Mouse (Mus musculus) heart, adult 10 weeks (tissue): ENCODE results near the gene 4833423E24Rik. TPM values are rescaled to one million over a fixed set of nuclear protein-coding genes. Genes with fewer than 3 reads are reported as not detected.

Source experiments
- polyA plus RNA-seq: library from polyadenylated mRNA; stranded (reverse); fragments of 350-450 nt; fragmentation: Illumina TruSeq; extraction: RNeasy Lipid Tissue Mini Kit (QIAGEN cat#74804); gene quantifications from one replicate; pipeline ENCODE4 v1.2.3, GENCODE M21; 2014; ENCODE audit warnings: low read depth, low replicate concordance

4833423E24Rik gene
- polyA plus RNA-seq = not detected

DNA sequence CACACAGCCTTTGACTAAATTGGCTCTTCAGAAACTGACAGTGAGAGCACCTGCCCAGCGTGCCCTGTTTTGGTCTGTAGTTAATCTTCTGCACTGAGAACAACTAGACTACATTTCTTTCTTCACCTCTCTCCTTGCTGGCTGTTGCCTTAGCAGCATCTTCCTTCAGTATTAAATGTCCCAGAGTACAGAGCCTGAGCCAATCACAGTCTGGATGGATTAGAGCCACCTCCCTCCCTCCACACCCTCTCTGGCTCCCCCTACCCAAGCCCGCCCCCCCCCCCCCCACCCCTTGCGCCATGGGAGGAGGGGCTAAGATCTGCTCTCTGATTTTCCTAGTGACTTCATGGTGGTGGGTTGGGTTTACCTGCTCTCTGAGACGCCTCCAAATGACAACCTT lies at the start of gene 4833423E24Rik:
Gene 4833423E24Rik (minus strand): TSS at position 146 of the 400 bp plus-strand sequence.

DNA sequence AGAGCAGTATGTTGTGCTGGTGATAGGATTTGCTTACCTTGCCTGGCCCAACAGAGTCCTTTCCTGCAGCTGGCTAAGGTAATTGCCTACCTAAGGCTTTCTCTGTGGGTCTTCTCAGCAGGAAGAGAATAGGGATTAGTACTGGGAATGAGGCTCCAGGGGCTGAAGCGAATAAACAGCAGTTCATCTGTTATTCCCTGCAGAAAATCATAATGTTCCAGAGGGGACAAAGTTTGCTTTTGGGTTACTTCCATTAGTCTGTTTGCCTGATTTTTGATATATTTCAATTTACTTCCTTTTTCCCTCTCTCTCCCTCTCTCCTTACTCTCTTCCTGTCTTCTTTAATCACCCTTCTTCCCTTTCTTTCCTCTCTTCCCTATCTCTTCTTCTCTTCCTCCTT lies 75.3 kb downstream of the 4833423E24Rik start, which contains the start of gene Olfr995:
Gene Olfr995 (minus strand): TSS at position 101 of the 400 bp plus-strand sequence.

DNA sequence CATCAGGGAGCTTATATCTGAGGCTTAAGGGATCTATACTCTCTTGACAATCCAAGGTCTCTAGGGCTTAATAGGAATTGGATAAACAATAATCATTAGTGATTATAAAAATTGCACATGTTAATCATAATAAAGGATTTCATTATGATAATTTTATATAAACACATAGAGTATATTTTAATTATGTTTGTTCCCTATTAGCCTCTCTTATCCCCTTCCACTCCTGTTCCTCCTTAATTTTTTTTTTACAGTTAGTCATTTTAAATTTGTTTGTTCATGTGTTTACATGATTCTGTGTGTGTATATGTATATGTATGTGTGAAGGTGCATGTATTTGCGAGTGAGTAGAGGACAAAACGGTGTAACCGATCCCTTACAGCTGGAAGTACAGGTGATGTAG lies 82.5 kb downstream of the 4833423E24Rik start, which contains the start of gene Olfr994:
Gene Olfr994 (minus strand): TSS at position 101 of the 400 bp plus-strand sequence.

Other genes starting within 250 kb of the 4833423E24Rik start
- gene Olfr987, start 179.7 kb downstream of the 4833423E24Rik start, polyA plus RNA-seq = not detected
- gene Olfr988, start 155.8 kb downstream of the 4833423E24Rik start, polyA plus RNA-seq = not detected
- not detected for gene Olfr992, start 109.6 kb downstream of the 4833423E24Rik start, polyA plus RNA-seq
- gene Olfr993, start 104.1 kb downstream of the 4833423E24Rik start, polyA plus RNA-seq = not detected
- gene Olfr994, start 82.6 kb downstream of the 4833423E24Rik start, polyA plus RNA-seq = not detected
- gene Olfr995, start 75.4 kb downstream of the 4833423E24Rik start, polyA plus RNA-seq = not detected
- gene Olfr996, start 60.2 kb upstream of the 4833423E24Rik start, polyA plus RNA-seq = not detected
- not detected for gene Olfr998, start 69.9 kb upstream of the 4833423E24Rik start, polyA plus RNA-seq
- gene Olfr1000, start 92.9 kb upstream of the 4833423E24Rik start, polyA plus RNA-seq = not detected
- not detected for gene Olfr1002, start 131.7 kb upstream of the 4833423E24Rik start, polyA plus RNA-seq
- gene Olfr154, start 145.4 kb upstream of the 4833423E24Rik start, polyA plus RNA-seq = not detected
- not detected for gene Olfr1006, start 159.7 kb upstream of the 4833423E24Rik start, polyA plus RNA-seq
- gene Olfr1008, start 170.4 kb upstream of the 4833423E24Rik start, polyA plus RNA-seq = not detected
- gene Olfr1009, start 196.4 kb upstream of the 4833423E24Rik start, polyA plus RNA-seq = not detected
- not detected for gene Olfr1012, start 243.7 kb upstream of the 4833423E24Rik start, polyA plus RNA-seq
- gene Olfr1013, start 248.1 kb upstream of the 4833423E24Rik start, polyA plus RNA-seq = not detected